Mouse (Mus musculus) myocyte (in vitro differentiated cells): ENCODE results near the gene Serpinc1.

Source experiments
- CEBPB ChIP-seq: IDR thresholded peaks from 2 replicates; pipeline ENCODE4 v1.6.1; 2011; ENCODE audit warnings: mild to moderate bottlenecking, moderate library complexity; ENCODE audit not compliant: poor library complexity, insufficient read depth, severe bottlenecking
- E2F4 ChIP-seq: IDR thresholded peaks from one replicate; pipeline ENCODE4 v1.6.1; 2011; ENCODE audit warnings: mild to moderate bottlenecking, control low read depth, moderate library complexity; ENCODE audit not compliant: insufficient read depth
- MAX ChIP-seq: IDR thresholded peaks from one replicate; pipeline ENCODE4 v1.6.1; 2011; ENCODE audit warnings: low read depth, mild to moderate bottlenecking, control low read depth
- MYOD1 ChIP-seq, 3 experiments: IDR thresholded peaks; one replicate each; pipeline ENCODE4 v1.6.1; 2011; ENCODE audit warnings: control low read depth in 2 of 3, low read depth in 2 of 3, mild to moderate bottlenecking in 2 of 3, moderate library complexity in 1 of 3; ENCODE audit not compliant: insufficient read length in 2 of 3, control insufficient read depth in 1 of 3
- MYOG ChIP-seq, 3 experiments: IDR thresholded peaks; one replicate each; pipeline ENCODE4 v1.6.1; 2011; ENCODE audit warnings: control low read depth in 2 of 3, low read depth in 2 of 3, mild to moderate bottlenecking in 2 of 3; ENCODE audit not compliant: insufficient read length in 2 of 3, control insufficient read depth in 1 of 3, insufficient read depth in 1 of 3
- POLR2A ChIP-seq: IDR thresholded peaks from one replicate; pipeline ENCODE4 v1.6.1; 2011; ENCODE audit warnings: low read depth, mild to moderate bottlenecking, control low read depth, moderate library complexity; ENCODE audit not compliant: insufficient read length
- POLR2AphosphoS2 ChIP-seq: IDR thresholded peaks from one replicate; pipeline ENCODE4 v1.6.1; 2011; ENCODE audit warnings: low read depth, control low read depth; ENCODE audit not compliant: insufficient read length
- SRF ChIP-seq: IDR thresholded peaks from one replicate; pipeline ENCODE4 v1.6.1; 2011; ENCODE audit warnings: low read depth; ENCODE audit not compliant: control insufficient read depth, insufficient read length
- TCF12 ChIP-seq: IDR thresholded peaks from one replicate; pipeline ENCODE4 v1.6.1; 2011; ENCODE audit warnings: mild to moderate bottlenecking, control low read depth; ENCODE audit not compliant: poor library complexity, insufficient read depth, severe bottlenecking
- TCF3 ChIP-seq: IDR thresholded peaks from one replicate; pipeline ENCODE4 v1.6.1; 2011; ENCODE audit warnings: low read depth, control low read depth; ENCODE audit not compliant: insufficient read length
- USF1 ChIP-seq: IDR thresholded peaks from one replicate; pipeline ENCODE4 v1.6.1; 2011; ENCODE audit warnings: low read depth, mild to moderate bottlenecking, control low read depth, moderate library complexity

DNA sequence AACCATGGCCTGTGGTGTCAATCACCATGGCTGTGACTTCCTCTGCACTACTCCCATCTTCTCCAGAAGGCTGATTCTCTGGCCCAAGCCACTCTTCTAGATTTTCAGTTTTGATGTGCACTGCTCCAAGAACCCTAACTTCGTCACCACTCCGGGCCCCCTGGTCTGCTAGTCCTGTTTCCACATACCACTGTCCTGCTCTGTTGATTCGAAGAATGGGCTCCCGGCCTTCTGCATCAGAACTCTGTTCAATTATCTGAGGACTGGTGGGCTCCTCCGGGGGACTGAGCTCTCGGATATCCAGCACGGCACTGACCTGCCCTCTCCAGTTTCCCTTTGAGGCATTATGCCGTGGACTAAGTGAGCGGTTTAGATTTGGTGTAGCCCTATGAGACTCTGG is 53.5 kb downstream of the Serpinc1 start:
- no peak for TF ChIP-seq POLR2A
- no peak for TF ChIP-seq E2F4
- no peak for TF ChIP-seq CEBPB
- TF ChIP-seq USF1, result no peak
- no peak for TF ChIP-seq MYOD1 (IDR thresholded peaks at IDR 0.05; ENCODE audit: control insufficient read depth in 1 of 3, insufficient read length in 2 of 3, low read depth in 2 of 3)
- TF ChIP-seq MAX, result no peak
- TF ChIP-seq POLR2AphosphoS2, result no peak
- no peak for TF ChIP-seq MYOG (IDR thresholded peaks at IDR 0.05; ENCODE audit: control insufficient read depth in 1 of 3, insufficient read depth in 1 of 3, insufficient read length in 2 of 3, low read depth in 2 of 3)
- TF ChIP-seq TCF12, result no peak
- TF ChIP-seq SRF, result no peak
- no peak for TF ChIP-seq TCF3
